Mouse (Mus musculus): ENCODE results near the gene Ascc1. TPM values are rescaled to one million over a fixed set of nuclear protein-coding genes. Genes with fewer than 3 reads are reported as not detected.
"Not testable (repeated sequence)": the region's sequence is repeated elsewhere in the genome, so short reads cannot be mapped to it uniquely, and the experiment has no call there.

Ascc1 gene
- polyA plus RNA-seq, 1 experiment: 99.2 TPM

DNA sequence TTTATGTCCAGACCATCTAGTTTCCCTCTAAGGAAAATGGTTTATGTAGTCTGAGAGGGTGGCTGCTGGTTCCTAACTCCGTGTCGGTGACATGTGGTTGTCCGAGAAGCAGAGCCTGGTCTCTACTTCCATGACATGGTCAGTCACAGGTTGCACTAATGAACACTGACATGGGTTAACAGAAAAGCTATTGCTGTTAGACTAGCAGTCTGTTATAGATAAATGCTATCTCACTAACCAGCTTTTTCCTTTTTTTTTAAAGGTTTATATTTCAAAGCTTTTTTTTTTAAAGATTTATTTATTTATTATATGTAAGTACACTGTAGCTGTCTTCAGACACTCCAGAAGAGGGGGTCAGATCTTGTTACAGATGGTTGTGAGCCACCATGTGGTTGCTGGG lies 3.5 kb upstream of the Ascc1 start:
- TF ChIP-seq POLR2A (IDR thresholded peaks at IDR 0.05; ENCODE audit: control insufficient read depth, low read depth, low read length): no peak
- no peak for TF ChIP-seq CTCF (IDR thresholded peaks at IDR 0.05; ENCODE audit: control insufficient read depth, insufficient read depth, insufficient replicate concordance, low read depth, low read length)
- no peak overlapping the region for H3K4me3 ChIP-seq (ENCODE audit: control insufficient read depth, low read depth, low read length)
- H3K27me3 ChIP-seq (ENCODE audit: control insufficient read depth, insufficient read depth, low read length): no peaks in the 10 kb centered on the region
- H3K4me1 ChIP-seq (ENCODE audit: control insufficient read depth, insufficient read depth, low read length): no peaks in the 10 kb centered on the region; the same call in 1 of the 2 replicates
- H3K27ac ChIP-seq (ENCODE audit: control insufficient read depth, insufficient read depth, low read depth, low read length): no peak overlapping the region
- no peaks in the 10 kb centered on the region; the same call in none of the 2 replicates for H3K36me3 ChIP-seq (ENCODE audit: control insufficient read depth, insufficient read depth, low read length)

DNA sequence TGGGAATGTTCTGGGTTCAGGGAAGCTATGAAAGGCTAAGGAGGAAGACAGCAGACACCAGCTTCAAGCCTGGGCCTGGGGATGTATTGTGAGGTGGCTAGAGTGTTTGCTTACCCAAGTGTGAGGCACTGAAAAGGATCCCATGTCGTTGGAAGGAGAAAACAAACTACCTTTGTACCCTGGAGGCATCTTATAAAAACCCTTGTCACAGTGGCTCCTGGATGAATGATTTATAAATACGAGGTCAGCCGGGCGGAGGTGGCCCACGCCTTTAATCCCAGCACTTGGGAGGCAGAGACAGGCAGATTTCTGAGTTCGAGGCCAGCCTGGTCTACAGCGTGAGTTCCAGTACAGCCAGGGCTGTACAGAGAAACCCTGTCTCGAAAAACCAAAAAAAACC lies 942 bp upstream of the Ascc1 start:
- peak overlapping the region; percentile 85 for H3K4me3 ChIP-seq (ENCODE audit: control insufficient read depth, low read depth, low read length)
- H3K27me3 ChIP-seq (ENCODE audit: control insufficient read depth, insufficient read depth, low read length); H3K4me1 ChIP-seq (ENCODE audit: control insufficient read depth, insufficient read depth, low read length); H3K36me3 ChIP-seq (ENCODE audit: control insufficient read depth, insufficient read depth, low read length): not testable (repeated sequence)
- peak overlapping the region; percentile 52 for H3K27ac ChIP-seq (ENCODE audit: control insufficient read depth, insufficient read depth, low read depth, low read length)

DNA sequence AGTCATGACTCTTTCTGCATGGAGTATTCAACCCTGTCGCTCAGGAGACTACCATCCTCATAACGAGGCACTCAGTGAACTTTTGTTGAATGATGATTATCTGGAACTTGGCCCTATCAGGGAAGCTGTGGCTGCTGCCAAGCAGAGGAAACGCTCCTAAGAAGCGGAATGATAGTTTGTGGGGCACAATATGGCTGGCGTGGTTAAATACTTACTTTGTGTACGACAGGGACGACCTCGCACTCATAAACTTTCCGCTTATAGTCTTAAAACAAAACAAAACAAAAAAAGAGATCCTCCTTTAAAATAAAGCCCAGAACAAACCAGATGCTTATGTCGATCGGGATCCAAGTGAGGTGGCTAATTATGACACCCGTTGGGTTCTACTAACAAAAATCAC lies 402 bp upstream of the Ascc1 start:
- Histone ChIP-seq H3K4me1 (ENCODE audit: control insufficient read depth, insufficient read depth, low read length) (peaks cover 2% of the 10 kb centered on the region), H3K27me3 (ENCODE audit: control insufficient read depth, insufficient read depth, low read length) (no peaks in the 10 kb centered on the region), H3K27ac (ENCODE audit: control insufficient read depth, insufficient read depth, low read depth, low read length) (peak overlapping the region; percentile 99), H3K4me3 (ENCODE audit: control insufficient read depth, low read depth, low read length) (peak overlapping the region; percentile 98), H3K36me3 (ENCODE audit: control insufficient read depth, insufficient read depth, low read length) (no peaks in the 10 kb centered on the region; the same call in none of the 2 replicates)
- TF ChIP-seq CTCF (IDR thresholded peaks at IDR 0.05; ENCODE audit: control insufficient read depth, insufficient read depth, insufficient replicate concordance, low read depth, low read length) (no peak), POLR2A (IDR thresholded peaks at IDR 0.05; ENCODE audit: control insufficient read depth, low read depth, low read length) (no peak)

DNA sequence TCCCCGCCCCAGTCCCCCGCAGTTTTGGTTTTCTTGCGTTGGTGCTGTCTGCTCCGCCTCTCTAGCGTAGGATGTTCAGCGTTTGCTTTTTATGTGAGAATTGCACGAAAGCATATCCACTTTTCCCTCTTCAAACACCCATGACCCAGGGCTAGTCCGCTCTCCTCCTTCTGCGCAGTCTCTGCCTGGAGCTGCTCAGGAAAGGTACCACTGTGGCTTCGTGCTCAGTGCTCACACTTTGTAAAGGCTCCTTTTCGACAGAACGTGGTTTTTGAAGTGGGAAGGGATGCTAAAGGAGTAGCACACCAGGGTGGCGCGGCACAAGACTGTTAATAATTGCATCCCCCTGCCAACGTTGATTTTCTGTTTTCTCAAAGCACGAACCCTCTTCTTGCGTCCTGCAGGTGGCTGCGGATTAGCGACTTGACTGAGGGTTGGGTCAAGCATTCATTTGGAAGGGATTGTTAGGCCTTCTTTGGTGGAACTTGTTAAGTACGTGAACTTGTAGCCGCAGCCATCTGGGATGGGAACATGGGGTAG lies 678 bp downstream of the Ascc1 start:
- H3K27ac ChIP-seq (ENCODE audit: control insufficient read depth, insufficient read depth, low read depth, low read length): peak overlapping the region; percentile 87
- H3K27me3 ChIP-seq (ENCODE audit: control insufficient read depth, insufficient read depth, low read length): no peaks in the 10 kb centered on the region
- no peaks in the 10 kb centered on the region; the same call in none of the 2 replicates for H3K36me3 ChIP-seq (ENCODE audit: control insufficient read depth, insufficient read depth, low read length)
- TF ChIP-seq POLR2A (IDR thresholded peaks at IDR 0.05; ENCODE audit: control insufficient read depth, low read depth, low read length) (no peak), CTCF (IDR thresholded peaks at IDR 0.05; ENCODE audit: control insufficient read depth, insufficient read depth, insufficient replicate concordance, low read depth, low read length) (no peak)
- H3K4me3 ChIP-seq (ENCODE audit: control insufficient read depth, low read depth, low read length): peak overlapping the region; percentile 98
- peaks cover 2% of the 10 kb centered on the region for H3K4me1 ChIP-seq (ENCODE audit: control insufficient read depth, insufficient read depth, low read length)

- no peak for TF ChIP-seq CTCF (IDR thresholded peaks at IDR 0.05; ENCODE audit: control insufficient read depth, insufficient read depth, insufficient replicate concordance, low read depth, low read length)
- no peak for TF ChIP-seq POLR2A (IDR thresholded peaks at IDR 0.05; ENCODE audit: control insufficient read depth, low read depth, low read length)
- peaks cover 2% of the 10 kb centered on the region for H3K4me1 ChIP-seq (ENCODE audit: control insufficient read depth, insufficient read depth, low read length)
- H3K27me3 ChIP-seq (ENCODE audit: control insufficient read depth, insufficient read depth, low read length): no peaks in the 10 kb centered on the region
Measured at GRCm38 (mm10) chr10:60003847-60004246, 1.2 kb downstream of the Ascc1 start.

GRCm38 (mm10) chr10:60005264-60005663 lies 2.7 kb downstream of the Ascc1 start:
- no peaks in the 10 kb centered on the region; the same call in none of the 2 replicates for H3K36me3 ChIP-seq (ENCODE audit: control insufficient read depth, insufficient read depth, low read length)
- peaks cover 2% of the 10 kb centered on the region for H3K4me1 ChIP-seq (ENCODE audit: control insufficient read depth, insufficient read depth, low read length)
- TF ChIP-seq POLR2A (IDR thresholded peaks at IDR 0.05; ENCODE audit: control insufficient read depth, low read depth, low read length) (no peak), CTCF (IDR thresholded peaks at IDR 0.05; ENCODE audit: control insufficient read depth, insufficient read depth, insufficient replicate concordance, low read depth, low read length) (no peak; the same call in 1 of the 2 replicates)
- no peaks in the 10 kb centered on the region for H3K27me3 ChIP-seq (ENCODE audit: control insufficient read depth, insufficient read depth, low read length)
- H3K4me3 ChIP-seq (ENCODE audit: control insufficient read depth, low read depth, low read length): no peak overlapping the region
- H3K27ac ChIP-seq (ENCODE audit: control insufficient read depth, insufficient read depth, low read depth, low read length): no peak overlapping the region

More at GRCm38 (mm10) chr10:60003847-60004246, 1.2 kb downstream of the Ascc1 start:
- H3K27ac ChIP-seq (ENCODE audit: control insufficient read depth, insufficient read depth, low read depth, low read length): peak overlapping the region; percentile 87; the same call in 1 of the 2 replicates
- H3K36me3 ChIP-seq (ENCODE audit: control insufficient read depth, insufficient read depth, low read length): no peaks in the 10 kb centered on the region; the same call in none of the 2 replicates
- peak overlapping the region; percentile 98 for H3K4me3 ChIP-seq (ENCODE audit: control insufficient read depth, low read depth, low read length)

DNA sequence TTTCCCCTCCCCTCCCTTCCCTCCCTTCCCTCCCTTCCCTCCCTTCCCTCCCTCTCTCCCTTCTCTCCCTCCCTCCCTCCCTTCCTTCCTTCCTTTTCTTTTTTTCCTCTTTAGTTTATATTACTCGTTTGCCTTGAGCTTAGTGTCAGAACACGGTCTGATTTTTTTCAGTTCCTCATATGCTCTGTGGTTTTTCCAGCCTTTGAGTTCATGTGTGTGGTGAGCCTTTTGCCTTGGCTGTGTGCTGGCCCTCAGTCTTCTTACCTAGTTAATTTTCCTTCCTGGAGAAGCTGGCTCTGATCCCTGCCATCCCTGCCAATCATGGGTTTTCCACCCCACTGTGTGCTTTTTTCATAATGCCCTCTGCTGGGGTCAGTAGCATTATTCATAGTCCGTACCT lies 6.5 kb downstream of the Ascc1 start:
- H3K4me3 ChIP-seq (ENCODE audit: control insufficient read depth, low read depth, low read length): no peak overlapping the region
- no peak overlapping the region for H3K27ac ChIP-seq (ENCODE audit: control insufficient read depth, insufficient read depth, low read depth, low read length)
- TF ChIP-seq CTCF (IDR thresholded peaks at IDR 0.05; ENCODE audit: control insufficient read depth, insufficient read depth, insufficient replicate concordance, low read depth, low read length): no peak
- no peak for TF ChIP-seq POLR2A (IDR thresholded peaks at IDR 0.05; ENCODE audit: control insufficient read depth, low read depth, low read length)

More for the DNA sequence above, 6.5 kb downstream of the Ascc1 start:
- Histone ChIP-seq H3K36me3 (ENCODE audit: control insufficient read depth, insufficient read depth, low read length) (no peaks in the 10 kb centered on the region; the same call in 1 of the 2 replicates), H3K4me1 (ENCODE audit: control insufficient read depth, insufficient read depth, low read length) (peaks cover 2% of the 10 kb centered on the region; the same call in 1 of the 2 replicates), H3K27me3 (ENCODE audit: control insufficient read depth, insufficient read depth, low read length) (no peaks in the 10 kb centered on the region)

All from testis, adult 2 months (tissue).